Mouse (Mus musculus) layer of hippocampus, adult 9-10 months (tissue): ENCODE measurements around the gene Tbc1d22a.

Experiments used
- DNase-seq: peaks from one replicate; pipeline ENCODE4 v3.0.0; 2022; ENCODE audit warnings: low spot score

Tbc1d22a gene

DNA sequence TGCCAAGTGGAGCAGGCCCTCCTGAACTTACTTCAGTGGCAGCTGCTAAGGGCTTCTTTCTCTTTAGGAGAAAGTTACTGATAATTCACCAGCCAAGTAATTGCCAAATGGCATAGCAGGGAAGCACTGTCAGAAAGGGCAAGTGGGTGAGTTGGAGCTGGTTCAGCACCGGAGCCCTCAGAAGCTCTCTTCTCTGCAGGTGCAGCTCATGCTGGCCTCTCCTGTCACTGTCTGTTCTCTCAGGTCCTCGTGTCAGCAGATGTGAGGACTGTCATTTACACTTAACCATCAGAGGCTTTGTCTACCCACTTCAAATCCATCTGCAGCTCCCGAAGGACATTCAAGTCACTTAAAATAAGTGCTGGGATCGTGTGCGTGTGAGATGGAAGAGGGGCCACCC lies 190.6 kb downstream of the Tbc1d22a start:
- DNase-seq = no peak

DNA sequence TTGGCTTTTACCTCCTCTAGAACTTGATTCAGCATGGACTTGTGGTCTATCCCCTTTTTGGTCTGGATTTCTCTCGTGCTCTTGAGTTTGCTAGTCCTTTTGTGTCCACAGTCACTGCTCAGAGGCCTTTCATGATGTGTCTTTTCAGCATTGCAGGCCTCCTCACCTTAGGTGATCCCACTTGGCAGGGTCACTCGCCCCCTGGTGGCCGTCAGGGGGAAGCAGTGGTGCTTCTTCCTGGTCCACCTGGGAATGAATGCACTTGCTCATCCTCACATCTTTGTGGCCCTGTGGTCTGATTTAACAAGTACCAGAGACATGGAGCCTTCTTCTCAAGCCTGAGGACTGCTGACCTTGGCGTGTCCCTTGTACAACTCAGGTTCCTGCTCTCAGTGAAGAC lies 191.3 kb downstream of the Tbc1d22a start:
- DNase-seq = no peak

GRCm38 (mm10) chr15:86409352-86409751 lies 195.1 kb downstream of the Tbc1d22a start:
- DNase-seq = no peak

DNA sequence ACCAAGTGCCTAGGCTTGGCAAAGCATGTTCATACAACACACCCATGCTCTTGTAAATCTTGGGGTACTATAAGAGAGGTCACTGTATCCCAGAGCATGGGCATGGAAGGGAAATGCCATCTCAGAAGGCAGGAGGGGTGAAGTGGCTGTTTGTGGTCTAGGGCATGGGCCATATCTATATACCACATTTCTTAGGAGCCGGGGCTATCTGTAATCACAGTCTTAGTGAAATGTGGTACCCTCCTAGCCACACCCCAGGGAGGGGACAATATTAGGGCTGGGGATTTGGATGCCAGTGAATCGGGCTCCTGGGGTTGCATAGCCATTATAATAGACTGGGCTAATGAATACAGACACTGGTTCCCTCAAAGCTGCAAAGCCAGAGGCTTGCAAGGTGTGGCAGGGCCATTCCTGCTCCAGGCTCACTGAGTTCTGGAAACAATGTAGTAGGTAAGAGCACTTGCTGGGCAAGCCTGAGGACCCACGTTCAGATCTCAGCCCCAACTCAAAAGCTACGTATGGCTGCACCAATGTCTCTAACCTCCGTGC lies 197.3 kb downstream of the Tbc1d22a start:
- DNase-seq = no peak

DNA sequence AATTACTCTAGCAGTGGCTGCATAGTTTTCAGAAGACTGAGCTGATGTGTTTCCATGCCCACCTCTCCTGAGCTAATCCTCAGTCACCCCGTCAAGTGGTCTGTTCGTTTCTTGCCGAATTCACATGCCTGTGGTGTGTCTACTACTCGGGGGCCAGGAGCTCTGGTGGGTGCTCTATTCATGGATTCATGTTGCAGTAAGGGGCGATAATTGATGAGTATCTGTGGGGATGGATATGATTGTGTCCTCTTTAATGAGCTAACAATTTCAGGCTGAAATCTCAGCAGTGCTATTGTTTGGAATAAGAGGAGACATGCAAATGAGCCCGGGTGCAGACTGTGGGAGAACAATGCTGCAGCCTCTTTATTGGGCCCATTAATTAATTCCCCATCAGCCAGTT lies 201.7 kb downstream of the Tbc1d22a start:
- no peak for DNase-seq

GRCm38 (mm10) chr15:86418436-86418835 lies 204.2 kb downstream of the Tbc1d22a start:
- no peak for DNase-seq

DNA sequence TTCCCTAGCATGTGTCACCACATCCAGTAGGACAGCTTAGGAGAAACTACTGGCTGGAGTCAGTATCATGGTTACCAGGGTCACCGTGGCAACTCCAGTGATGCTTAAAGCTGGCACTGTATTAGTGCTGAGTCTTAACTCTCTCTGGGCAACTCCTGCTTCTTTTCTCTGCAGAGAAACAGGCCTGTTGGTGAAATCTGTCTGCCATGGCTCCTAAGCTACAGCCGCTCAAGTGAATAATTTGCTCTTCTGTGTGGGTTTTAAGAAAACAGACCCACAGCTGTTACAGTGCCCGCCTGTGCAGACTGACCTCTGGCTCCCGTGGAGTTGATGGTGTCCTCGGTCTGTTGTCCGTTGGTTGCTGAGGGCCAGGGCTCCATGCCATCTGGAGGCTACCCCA lies 205.4 kb downstream of the Tbc1d22a start:
- DNase-seq = no peak

DNA sequence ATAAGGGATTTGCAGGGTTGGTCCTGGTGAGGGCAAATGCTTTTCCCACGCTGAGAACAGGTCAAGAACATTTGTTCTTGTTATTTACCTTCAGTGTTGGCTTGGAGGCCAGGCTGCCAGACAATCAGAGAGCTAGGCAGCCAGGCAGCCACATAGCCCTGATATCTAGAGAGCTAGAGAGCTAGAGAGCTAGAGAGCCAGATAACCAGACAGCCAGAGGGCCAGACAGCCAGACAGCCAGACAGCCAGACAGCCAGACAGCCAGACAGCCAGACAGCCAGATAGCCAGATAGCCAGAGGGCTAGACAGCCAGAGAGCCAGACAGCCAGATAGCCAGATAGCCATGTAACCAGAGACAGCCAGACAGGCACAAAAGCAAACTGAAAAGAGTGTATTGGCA lies 208.6 kb downstream of the Tbc1d22a start:
- DNase-seq = no peak

DNA sequence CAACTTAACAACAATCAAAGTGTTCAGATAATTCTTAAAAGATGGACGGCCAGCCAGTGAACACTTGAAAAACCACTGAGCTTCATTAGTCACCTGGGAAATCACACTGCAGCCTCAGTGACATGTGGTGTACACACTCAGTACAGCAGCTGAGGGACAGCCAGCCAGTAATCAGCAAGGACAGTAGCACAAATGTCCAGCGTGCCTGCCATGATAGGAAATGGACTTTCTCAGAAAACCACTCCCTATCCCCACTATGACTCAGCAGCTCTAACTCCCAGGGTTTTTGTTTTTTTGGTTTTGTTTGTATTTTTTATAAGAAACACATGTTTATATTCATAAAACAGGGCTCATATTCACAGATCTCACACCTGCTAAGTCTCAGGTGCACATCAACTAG lies 209.6 kb downstream of the Tbc1d22a start:
- DNase-seq = no peak

DNA sequence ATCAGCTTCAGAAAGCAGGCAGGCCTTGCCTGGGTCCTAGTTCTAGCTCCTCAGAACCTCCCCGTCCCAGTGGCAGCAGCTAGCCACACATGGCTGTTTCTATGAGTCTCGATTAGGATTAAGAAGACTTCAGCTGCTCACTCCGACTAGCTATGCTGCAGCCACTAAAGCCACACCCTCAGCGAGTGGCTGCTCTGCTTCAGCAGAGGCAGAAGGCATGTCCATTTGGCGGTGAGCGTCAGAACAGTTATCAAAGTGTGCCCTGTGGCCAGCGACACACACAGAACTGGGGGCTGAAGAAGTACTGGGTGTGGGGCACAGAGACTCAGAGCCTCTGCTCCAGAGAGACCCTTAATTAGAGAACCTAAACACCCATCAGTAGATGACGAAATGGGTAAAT lies 210.7 kb downstream of the Tbc1d22a start:
- DNase-seq = no peak

DNA sequence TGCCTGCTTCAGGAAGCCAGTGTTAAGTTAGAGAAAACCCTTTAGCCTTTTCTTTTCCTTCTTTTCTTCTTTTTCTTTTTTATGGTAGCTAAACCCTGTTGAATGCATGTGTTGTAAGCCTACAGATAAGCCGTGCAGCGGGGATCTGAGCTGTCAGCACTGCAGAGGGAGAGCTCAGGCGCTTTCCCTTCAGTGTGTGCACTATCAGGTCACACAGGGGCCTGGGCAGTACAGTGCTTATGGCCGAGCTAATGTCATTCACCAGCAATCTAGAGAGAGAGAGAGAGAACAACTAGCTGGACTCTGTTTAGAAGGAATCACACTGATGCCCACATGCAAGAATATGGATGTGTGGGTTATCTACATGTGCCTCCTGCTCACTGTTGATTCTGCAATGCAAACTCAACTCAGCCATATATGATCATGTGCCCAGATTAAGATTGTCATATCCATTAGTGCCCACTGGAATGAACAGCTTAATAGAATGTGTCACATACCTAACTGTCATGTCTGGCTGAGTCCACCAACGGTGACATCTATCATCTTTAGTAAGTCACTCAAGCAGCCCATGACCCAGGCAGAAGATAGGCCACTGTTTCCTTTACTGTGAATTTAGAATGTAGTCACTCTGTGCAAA lies 212.2 kb downstream of the Tbc1d22a start:
- DNase-seq = no peak

- DNase-seq = no peak
Measured at GRCm38 (mm10) chr15:86427439-86427838, 213.2 kb downstream of the Tbc1d22a start.

DNA sequence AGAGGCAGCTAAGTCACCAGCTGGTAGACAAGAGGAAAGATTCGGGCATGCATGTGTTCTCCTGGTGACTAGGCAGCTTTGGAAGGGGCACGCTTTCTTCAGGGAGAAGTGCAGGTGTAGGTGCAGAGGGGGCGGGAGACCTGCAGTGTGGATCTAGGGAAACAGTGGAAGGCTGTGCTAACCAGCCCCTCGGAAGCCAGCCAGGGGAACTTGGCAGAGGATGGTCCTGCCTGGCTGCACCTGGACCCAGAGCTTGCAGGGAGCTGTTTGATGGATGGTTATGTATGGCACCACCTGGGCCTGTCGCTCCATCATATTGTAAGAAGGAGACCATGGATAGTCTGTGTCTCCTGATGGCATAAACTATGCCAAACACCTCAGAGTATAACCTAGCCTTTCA lies 214.2 kb downstream of the Tbc1d22a start:
- DNase-seq = no peak

DNA sequence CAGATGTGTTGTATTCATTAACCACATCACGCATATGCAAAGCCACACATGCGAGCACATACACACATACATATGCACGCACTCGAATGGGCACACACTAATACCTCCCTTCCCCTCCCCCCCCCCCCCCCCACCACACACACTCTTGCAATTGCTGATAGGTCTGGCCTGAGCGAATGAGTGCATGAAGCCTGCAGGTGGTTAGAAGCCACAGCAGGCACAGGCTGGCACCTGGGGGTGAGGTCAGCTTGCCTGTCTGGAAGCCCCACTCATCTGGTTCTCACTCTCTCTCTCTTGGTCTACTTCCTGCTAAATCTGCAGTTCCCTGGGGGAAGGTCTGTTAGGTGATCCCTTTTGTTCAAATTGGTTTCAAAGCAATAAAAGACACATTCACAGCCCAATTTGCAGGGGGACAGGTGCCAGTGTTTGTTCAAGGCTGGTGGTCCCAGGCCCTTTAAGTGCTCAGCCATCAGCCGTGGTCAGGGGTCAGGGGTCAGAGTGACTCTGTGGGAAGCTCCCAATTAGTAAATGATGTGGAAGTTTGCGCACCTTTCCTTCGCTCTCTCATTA lies 215.6 kb downstream of the Tbc1d22a start:
- DNase-seq = no peak

DNA sequence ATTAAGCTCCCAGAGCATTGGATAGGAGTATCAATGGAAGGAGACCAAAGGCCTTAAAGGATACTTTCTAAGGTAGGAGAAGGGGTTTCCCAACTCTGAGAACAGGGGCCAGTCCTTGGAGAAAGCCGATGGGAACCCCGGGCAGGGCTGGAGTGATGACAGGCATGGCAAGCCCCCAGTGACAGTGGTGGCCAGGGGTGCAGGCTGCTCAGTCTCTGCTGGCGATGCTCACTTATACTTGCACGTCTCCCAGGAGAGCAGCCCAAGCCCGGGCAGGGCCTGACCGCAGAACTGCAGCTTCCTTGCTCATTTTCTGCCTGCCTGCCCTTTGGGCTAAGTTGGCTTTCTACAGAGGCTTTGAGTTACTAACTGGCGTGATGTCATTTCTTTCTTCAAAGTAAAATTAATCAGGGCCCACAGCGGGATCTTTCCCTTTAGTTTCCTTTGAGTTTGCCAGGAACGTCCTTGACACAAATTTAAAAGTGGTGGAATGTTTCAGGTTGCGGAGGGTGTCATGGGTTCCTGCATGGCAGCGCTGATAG lies 217.4 kb downstream of the Tbc1d22a start:
- DNase-seq = no peak

DNA sequence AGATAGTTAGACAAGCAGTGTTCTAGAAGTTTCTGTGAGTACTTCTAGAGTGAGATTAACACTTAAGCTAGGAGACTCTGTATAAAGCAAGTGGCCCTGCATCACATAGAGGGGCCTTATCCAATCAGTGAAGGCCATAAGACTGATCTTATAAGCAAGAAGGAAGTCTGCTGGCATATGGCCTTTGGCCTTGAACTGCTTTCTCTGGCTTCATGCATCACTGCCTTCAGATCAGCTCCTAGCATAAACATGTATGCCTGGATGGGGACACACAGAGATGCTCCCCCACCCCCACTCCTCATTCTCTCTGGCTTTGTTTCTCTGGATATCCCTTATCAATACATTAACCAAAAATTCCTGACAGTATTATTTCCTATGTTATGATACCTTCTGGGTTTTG lies 218.5 kb downstream of the Tbc1d22a start:
- no peak for DNase-seq

DNA sequence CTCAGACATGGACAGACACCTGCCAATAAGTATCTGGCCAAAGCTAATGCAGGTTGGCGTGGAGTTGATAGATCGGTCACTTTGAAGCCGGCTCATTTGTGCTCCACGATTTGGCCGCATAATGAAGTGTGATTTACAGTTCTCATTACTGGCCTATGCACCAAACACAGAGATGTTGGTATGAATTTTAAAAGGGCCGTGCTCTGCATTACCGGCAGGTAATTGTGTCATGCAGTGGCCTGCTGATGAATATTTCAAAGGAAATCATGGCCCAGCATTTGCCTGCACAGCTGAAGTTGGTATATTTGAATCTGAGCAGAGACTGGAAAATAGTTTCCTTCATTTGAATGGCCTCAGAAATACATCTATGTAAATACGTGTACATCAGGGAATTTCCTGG lies 219.1 kb downstream of the Tbc1d22a start:
- DNase-seq = no peak

- DNase-seq = no peak
Measured at GRCm38 (mm10) chr15:86434241-86434640, 220.0 kb downstream of the Tbc1d22a start.

DNA sequence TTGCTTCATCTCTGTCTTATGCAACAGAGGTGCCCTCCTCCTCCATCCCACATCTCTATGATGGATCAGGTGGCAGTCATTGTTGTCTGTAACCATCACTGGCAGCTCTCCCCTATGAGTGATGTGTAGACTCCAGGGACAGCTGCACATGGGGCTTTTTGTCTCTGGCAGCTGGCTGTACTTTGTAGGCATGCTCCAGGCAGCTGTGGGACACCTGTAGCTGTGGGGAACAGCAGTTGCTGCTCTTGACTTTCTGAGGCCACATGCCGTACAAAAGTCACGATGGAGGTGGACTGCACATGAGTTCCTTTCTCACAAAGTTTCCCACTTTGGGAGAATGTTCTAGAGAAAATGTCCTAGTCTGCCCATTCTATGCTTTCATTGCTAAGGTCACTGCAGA lies 223.1 kb downstream of the Tbc1d22a start:
- DNase-seq = no peak

DNA sequence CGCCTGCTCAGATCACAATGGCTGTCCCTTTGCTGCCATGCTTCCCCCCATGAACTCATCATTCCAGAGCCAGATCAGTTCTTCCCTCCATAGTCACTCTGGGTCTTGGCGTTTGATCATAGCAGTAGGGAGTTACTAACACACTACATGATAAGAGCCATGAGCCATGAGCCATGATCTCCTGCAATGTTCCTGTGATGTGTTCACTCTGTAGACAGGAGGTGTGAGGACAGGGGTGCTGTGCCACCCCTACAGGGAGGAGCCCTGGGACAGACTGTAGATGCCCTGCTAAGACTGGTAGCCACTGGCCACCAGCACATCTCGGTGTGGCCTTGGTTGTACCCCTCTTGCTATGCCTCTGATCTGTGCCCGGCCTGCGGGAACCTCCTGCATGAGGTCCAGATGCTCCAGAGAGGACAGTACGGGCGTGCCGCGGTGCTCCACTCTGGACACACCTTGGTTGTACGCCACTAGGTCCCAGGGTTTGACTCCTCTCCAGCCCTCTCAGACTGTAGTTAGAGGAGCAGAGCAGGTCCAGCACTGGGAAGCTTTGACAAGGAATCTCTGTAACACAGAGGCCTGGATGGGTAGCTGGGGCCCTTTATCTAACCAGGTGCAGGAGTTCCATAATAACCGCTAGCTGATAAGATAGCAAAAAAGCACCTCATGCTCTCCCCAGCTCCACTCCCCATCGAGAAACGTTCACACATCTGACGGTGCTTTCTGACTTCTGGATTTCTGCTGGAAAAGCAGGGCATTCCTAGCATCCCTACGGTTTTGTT lies 224.9 kb downstream of the Tbc1d22a start:
- DNase-seq = no peak

DNA sequence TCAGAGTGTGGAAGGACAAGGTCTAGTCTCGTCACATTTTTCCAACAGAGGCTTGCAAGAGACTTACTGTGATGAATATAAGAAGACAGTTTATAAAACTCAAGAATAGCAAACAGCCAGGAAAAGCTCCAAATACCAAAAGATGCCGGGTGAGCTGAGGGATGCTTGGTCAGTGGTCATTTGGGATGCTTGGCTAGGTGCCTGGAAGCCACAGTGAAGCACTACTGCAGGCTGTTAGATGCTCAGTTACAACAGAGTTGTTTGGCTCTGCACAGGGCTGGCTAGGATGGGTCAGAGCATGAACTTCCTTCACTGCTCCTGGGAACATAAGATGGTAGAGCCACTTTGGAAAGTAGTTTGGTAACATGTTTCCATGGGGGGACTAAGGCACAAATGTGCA lies 230.0 kb downstream of the Tbc1d22a start:
- no peak for DNase-seq

DNA sequence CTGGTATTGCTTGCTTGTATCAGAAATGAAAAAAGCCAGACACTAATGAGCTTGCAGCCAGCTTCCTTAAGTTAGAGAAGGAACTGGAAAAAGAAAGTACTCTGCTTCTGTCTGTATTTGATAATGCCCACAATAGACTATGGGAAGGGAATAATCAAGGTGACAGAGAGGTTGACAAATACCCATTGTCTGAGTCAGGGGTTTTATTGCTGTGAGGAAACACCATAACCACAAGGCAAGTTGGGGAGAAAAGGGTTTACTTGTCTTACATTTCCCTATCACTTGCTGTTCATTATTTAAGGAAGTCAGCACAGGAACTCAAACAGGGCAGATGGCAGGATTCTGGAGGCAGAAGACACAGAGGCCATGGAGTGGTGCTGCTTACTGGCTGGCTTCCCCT lies 231.8 kb downstream of the Tbc1d22a start:
- no peak for DNase-seq

DNA sequence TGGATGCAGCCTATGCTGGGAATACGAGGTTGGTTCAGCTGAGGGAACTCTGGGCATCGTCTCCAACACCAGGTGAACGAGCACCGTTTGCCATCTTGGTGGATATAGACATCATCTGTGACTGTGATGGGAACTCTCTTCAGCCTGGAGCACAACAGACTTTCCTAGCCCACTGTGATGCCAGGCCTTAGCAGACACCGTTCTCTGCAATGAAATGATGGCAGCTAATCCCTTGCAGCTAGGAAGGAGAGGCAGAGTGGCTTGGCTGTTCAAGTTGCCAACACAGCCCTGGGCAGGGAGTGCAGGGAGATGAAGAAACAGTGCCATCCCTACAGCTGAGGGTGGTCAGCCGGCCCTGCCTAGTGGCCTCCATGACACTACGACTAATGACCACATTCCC lies 233.0 kb downstream of the Tbc1d22a start:
- DNase-seq = no peak
